Mouse (Mus musculus): Measurements from ENCODE around the gene Gm28038. TPM values are rescaled to one million over a fixed set of nuclear protein-coding genes. Genes with fewer than 3 reads are reported as not detected.

Gene Gm28038
- polyA plus RNA-seq, 1 experiment = not detected

- 95% methylated on average over 30 of the region's 30 CpGs for WGBS
- Histone ChIP-seq H3K27me3 (replicated peaks; ENCODE audit: control insufficient read depth, insufficient read depth, low read length) (no peaks in the 10 kb centered on the region), H3K4me1 (ENCODE audit: control insufficient read depth, insufficient read depth, low read length) (peaks cover 19% of the 10 kb centered on the region), H3K4me3 (ENCODE audit: insufficient read depth, low read depth, low read length) (no peak overlapping the region), H3K27ac (ENCODE audit: insufficient read depth, low read depth, low read length) (no peak overlapping the region), H3K36me3 (ENCODE audit: control insufficient read depth, insufficient read depth, low read length) (peaks cover 2% of the 10 kb centered on the region; the same call in 1 of the 2 replicates)
- TF ChIP-seq POLR2A (IDR thresholded peaks at IDR 0.05; ENCODE audit: low read depth, low read length) (no peak), CTCF (conservative IDR thresholded peaks at IDR 0.05; ENCODE audit: insufficient read depth, insufficient read length, low read depth, low read length) (no peak)
- no peak for DNase-seq
Measured at GRCm38 (mm10) chr2:30256616-30257350, 24.1 kb upstream of the Gm28038 start.

GRCm38 (mm10) chr2:30257699-30258460 is 23.0 kb upstream of the Gm28038 start:
- H3K27me3 ChIP-seq (replicated peaks; ENCODE audit: control insufficient read depth, insufficient read depth, low read length) = no peaks in the 10 kb centered on the region
- no peak for TF ChIP-seq POLR2A (IDR thresholded peaks at IDR 0.05; ENCODE audit: low read depth, low read length)
- TF ChIP-seq CTCF (conservative IDR thresholded peaks at IDR 0.05; ENCODE audit: insufficient read depth, insufficient read length, low read depth, low read length) = no peak
- H3K36me3 ChIP-seq (ENCODE audit: control insufficient read depth, insufficient read depth, low read length) = peaks cover 2% of the 10 kb centered on the region; the same call in 1 of the 2 replicates
- H3K27ac ChIP-seq (ENCODE audit: insufficient read depth, low read depth, low read length) = peak overlapping the region; percentile 53
- peaks cover 18% of the 10 kb centered on the region for H3K4me1 ChIP-seq (ENCODE audit: control insufficient read depth, insufficient read depth, low read length)
- no peak for DNase-seq
- 59% methylated on average over 7 of the region's 7 CpGs for WGBS
- no peak overlapping the region for H3K4me3 ChIP-seq (ENCODE audit: insufficient read depth, low read depth, low read length)

GRCm38 (mm10) chr2:30258600-30258999 is 22.2 kb upstream of the Gm28038 start:
- Histone ChIP-seq H3K27ac (ENCODE audit: insufficient read depth, low read depth, low read length) (peak overlapping the region; percentile 58), H3K36me3 (ENCODE audit: control insufficient read depth, insufficient read depth, low read length) (peaks cover 2% of the 10 kb centered on the region; the same call in 1 of the 2 replicates), H3K4me3 (ENCODE audit: insufficient read depth, low read depth, low read length) (no peak overlapping the region), H3K27me3 (replicated peaks; ENCODE audit: control insufficient read depth, insufficient read depth, low read length) (no peaks in the 10 kb centered on the region), H3K4me1 (ENCODE audit: control insufficient read depth, insufficient read depth, low read length) (peaks cover 24% of the 10 kb centered on the region)
- TF ChIP-seq POLR2A (IDR thresholded peaks at IDR 0.05; ENCODE audit: low read depth, low read length) (no peak), CTCF (conservative IDR thresholded peaks at IDR 0.05; ENCODE audit: insufficient read depth, insufficient read length, low read depth, low read length) (no peak)
- WGBS = 41% methylated on average over 4 of the region's 4 CpGs
- DNase-seq = peak; percentile 86

- Histone ChIP-seq H3K4me1 (ENCODE audit: control insufficient read depth, insufficient read depth, low read length) (peaks cover 30% of the 10 kb centered on the region), H3K27me3 (replicated peaks; ENCODE audit: control insufficient read depth, insufficient read depth, low read length) (no peaks in the 10 kb centered on the region), H3K36me3 (ENCODE audit: control insufficient read depth, insufficient read depth, low read length) (peaks cover 2% of the 10 kb centered on the region; the same call in 1 of the 2 replicates), H3K27ac (ENCODE audit: insufficient read depth, low read depth, low read length) (peak overlapping the region; percentile 58), H3K4me3 (ENCODE audit: insufficient read depth, low read depth, low read length) (no peak overlapping the region)
- 71% methylated on average over 15 of the region's 15 CpGs for WGBS
- TF ChIP-seq CTCF (conservative IDR thresholded peaks at IDR 0.05; ENCODE audit: insufficient read depth, insufficient read length, low read depth, low read length) (no peak), POLR2A (IDR thresholded peaks at IDR 0.05; ENCODE audit: low read depth, low read length) (no peak)
- peak; percentile 74 for DNase-seq
Measured at GRCm38 (mm10) chr2:30259131-30260064, 21.4 kb upstream of the Gm28038 start.

- WGBS = 72% methylated on average over 4 of the region's 4 CpGs
- no peak overlapping the region for H3K27ac ChIP-seq (ENCODE audit: insufficient read depth, low read depth, low read length)
- H3K27me3 ChIP-seq (replicated peaks; ENCODE audit: control insufficient read depth, insufficient read depth, low read length) = no peaks in the 10 kb centered on the region
- peaks cover 45% of the 10 kb centered on the region for H3K4me1 ChIP-seq (ENCODE audit: control insufficient read depth, insufficient read depth, low read length)
- H3K36me3 ChIP-seq (ENCODE audit: control insufficient read depth, insufficient read depth, low read length) = peaks cover 2% of the 10 kb centered on the region; the same call in 1 of the 2 replicates
- DNase-seq = peak; percentile 26
- no peak for TF ChIP-seq POLR2A (IDR thresholded peaks at IDR 0.05; ENCODE audit: low read depth, low read length)
- peak; percentile 15; the same call in 1 of the 2 replicates for TF ChIP-seq CTCF (conservative IDR thresholded peaks at IDR 0.05; ENCODE audit: insufficient read depth, insufficient read length, low read depth, low read length)
- H3K4me3 ChIP-seq (ENCODE audit: insufficient read depth, low read depth, low read length) = no peak overlapping the region
Measured at GRCm38 (mm10) chr2:30261064-30261736, 19.6 kb upstream of the Gm28038 start.
